Mouse (Mus musculus) liver, embryonic 15.5 days (tissue): Measurements from ENCODE around the gene Retsat. TPM values are rescaled to one million over a fixed set of nuclear protein-coding genes. Genes with fewer than 3 reads are reported as not detected.

Experiments used
- ATAC-seq: fragments of 200-750 bp; cut with Nextera tagmentation; 2 replicates; pipeline ENCODE4 v1.8.0; 2017; ENCODE audit warnings: moderate number of reproducible peaks, mild to moderate bottlenecking, moderate library complexity; ENCODE audit not compliant: insufficient read depth
- H3K27ac ChIP-seq: fragments of 300-500 bp; sonication (generic); replicated peaks from 2 replicates; pipeline ENCODE4 v1.5.1; 2015; ENCODE audit warnings: mild to moderate bottlenecking, inconsistent platforms
- H3K27me3 ChIP-seq: fragments of 300-500 bp; sonication (generic); 2 replicates; pipeline ENCODE4 v1.6.1; 2015; ENCODE audit warnings: mild to moderate bottlenecking, inconsistent platforms
- H3K36me3 ChIP-seq: fragments of 300-500 bp; sonication (generic); replicated peaks from 2 replicates; pipeline ENCODE4 v1.6.1; 2015; ENCODE audit warnings: moderate library complexity, mild to moderate bottlenecking, inconsistent platforms
- H3K4me1 ChIP-seq: fragments of 300-500 bp; sonication (generic); replicated peaks from 2 replicates; pipeline ENCODE4 v1.6.1; 2015; ENCODE audit warnings: inconsistent platforms
- H3K4me2 ChIP-seq: fragments of 300-500 bp; sonication (generic); 2 replicates; pipeline ENCODE4 v1.6.1; 2015; ENCODE audit warnings: moderate library complexity, mild to moderate bottlenecking, inconsistent platforms
- H3K4me3 ChIP-seq: fragments of 300-500 bp; sonication (generic); replicated peaks from 2 replicates; pipeline ENCODE4 v1.5.1; 2015; ENCODE audit warnings: mild to moderate bottlenecking, inconsistent platforms
- H3K9ac ChIP-seq: fragments of 300-500 bp; sonication (generic); 2 replicates; pipeline ENCODE4 v1.6.1; 2015; ENCODE audit warnings: moderate library complexity, mild to moderate bottlenecking, inconsistent platforms
- H3K9me3 ChIP-seq: fragments of 300-500 bp; sonication (generic); replicated peaks from 2 replicates; pipeline ENCODE4 v1.6.1; 2016; ENCODE audit warnings: inconsistent platforms
- WGBS: fragments of 180-500 bp; shearing (Covaris S2); methylation state at CpG from one replicate; pipeline ENCODE4 v1.1.7; 2015; ENCODE audit warnings: mixed read lengths; ENCODE audit not compliant: insufficient replicate concordance; 5-methylcytosine and 5-hydroxymethylcytosine counted together
- polyA plus RNA-seq: library from polyadenylated mRNA; unstranded; fragments of >200 nt; fragmentation: Nextera tagmentation; extraction: Ambion mirVana; gene quantifications from 2 replicates; pipeline ENCODE4 v1.2.1, GENCODE M21; 2015

Retsat gene
- polyA plus RNA-seq, 1 experiment from 2014 or later = 17.9 TPM

DNA sequence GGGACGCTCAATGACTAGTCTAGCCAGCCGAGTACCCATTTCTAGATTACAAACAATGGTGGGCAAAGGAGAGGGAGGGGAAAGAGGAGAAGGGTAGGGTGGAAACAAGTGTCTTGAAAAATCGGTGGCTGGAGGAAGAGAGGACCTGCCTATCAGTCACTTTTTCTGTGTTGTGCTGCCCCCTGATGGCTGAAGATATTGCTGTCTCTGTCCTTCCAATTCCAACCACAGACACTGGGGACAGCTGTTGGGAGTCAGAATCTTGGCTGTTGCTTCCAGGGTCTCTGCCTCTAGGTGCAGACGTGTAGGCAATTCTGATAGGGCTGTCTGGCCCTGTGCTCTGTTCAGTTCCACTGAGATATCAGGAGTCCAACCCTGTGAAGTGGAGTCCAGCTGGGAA is 32.2 kb upstream of the Retsat start:
- no peak for ATAC-seq
- no peak overlapping the region for H3K27ac ChIP-seq
- H3K9me3 ChIP-seq = no peaks in the 10 kb centered on the region
- WGBS = under 1% methylated on average over 4 of the region's 4 CpGs
- no peaks in the 10 kb centered on the region for H3K27me3 ChIP-seq
- peaks cover 6% of the 10 kb centered on the region for H3K4me1 ChIP-seq
- no peak overlapping the region for H3K4me2 ChIP-seq
- no peak overlapping the region for H3K4me3 ChIP-seq
- H3K36me3 ChIP-seq = no peaks in the 10 kb centered on the region
- no peak overlapping the region for H3K9ac ChIP-seq

GRCm38 (mm10) chr6:72567508-72567907 is 30.8 kb upstream of the Retsat start:
- H3K27me3 ChIP-seq = no peaks in the 10 kb centered on the region
- H3K27ac ChIP-seq = no peak overlapping the region
- H3K9ac ChIP-seq = no peak overlapping the region
- H3K4me2 ChIP-seq = no peak overlapping the region
- no peak overlapping the region for H3K4me3 ChIP-seq
- peaks cover 6% of the 10 kb centered on the region for H3K4me1 ChIP-seq
- H3K9me3 ChIP-seq = no peaks in the 10 kb centered on the region
- no peaks in the 10 kb centered on the region for H3K36me3 ChIP-seq
- 70% methylated on average over 5 of the region's 5 CpGs for WGBS
- no peak for ATAC-seq

GRCm38 (mm10) chr6:72568736-72569135 is 29.5 kb upstream of the Retsat start:
- H3K4me1 ChIP-seq = peaks cover 6% of the 10 kb centered on the region
- H3K36me3 ChIP-seq = 0 out of 2 replicates have a peak, but pooled peaks cover 4% of the 10 kb centered on the region
- no peaks in the 10 kb centered on the region for H3K9me3 ChIP-seq
- no peak overlapping the region for H3K27ac ChIP-seq
- H3K4me3 ChIP-seq = no peak overlapping the region
- H3K4me2 ChIP-seq = no peak overlapping the region
- no peaks in the 10 kb centered on the region for H3K27me3 ChIP-seq
- no peak for ATAC-seq
- H3K9ac ChIP-seq = no peak overlapping the region
- WGBS = 82% methylated on average over 10 of the region's 10 CpGs

DNA sequence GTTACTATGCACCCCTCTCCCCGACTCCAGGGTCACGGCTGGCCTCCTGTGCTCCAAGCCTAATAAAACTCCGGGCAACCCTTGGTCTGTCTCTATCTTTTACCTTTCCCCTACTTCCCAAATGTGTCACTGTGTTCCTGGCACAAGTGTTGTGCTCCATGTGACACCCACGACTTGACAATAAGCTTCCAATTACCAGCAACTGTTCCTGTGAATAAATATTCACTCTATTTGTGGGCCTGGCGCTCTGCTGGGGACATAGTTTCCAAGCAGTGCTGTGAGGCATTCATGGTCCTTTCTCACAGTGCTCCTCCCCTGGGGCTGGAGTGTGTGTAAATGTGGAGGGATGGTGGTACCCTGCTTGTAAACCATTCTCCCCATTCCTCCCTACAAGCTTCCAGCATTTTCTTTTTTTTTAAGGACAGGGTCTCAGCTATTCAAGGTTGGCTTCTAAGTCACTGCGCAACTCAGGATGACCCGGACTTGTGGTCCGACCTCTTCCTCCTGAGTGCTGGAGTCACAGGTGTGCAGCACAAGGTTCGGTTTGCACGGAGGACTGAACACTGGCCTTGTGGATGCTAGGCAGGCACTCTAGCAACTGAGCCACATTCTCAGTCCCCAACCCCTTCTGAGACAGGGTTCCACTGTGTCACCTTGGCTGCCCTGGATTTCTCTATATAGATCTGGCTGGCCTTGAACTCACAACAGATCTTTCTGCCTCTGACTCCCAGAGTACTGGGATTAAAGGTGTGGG is 27.5 kb upstream of the Retsat start:
- Histone ChIP-seq H3K4me3 (no peak overlapping the region), H3K4me1 (peaks cover 1% of the 10 kb centered on the region), H3K27me3 (no peaks in the 10 kb centered on the region), H3K9ac (no peak overlapping the region), H3K4me2 (no peak overlapping the region), H3K9me3 (no peaks in the 10 kb centered on the region), H3K27ac (no peak overlapping the region), H3K36me3 (0 out of 2 replicates have a peak, but pooled peaks cover 4% of the 10 kb centered on the region)
- 79% methylated on average over 10 of the region's 10 CpGs for WGBS
- ATAC-seq = no peak

GRCm38 (mm10) chr6:72571826-72572225 is 26.4 kb upstream of the Retsat start:
- Histone ChIP-seq H3K27ac (no peak overlapping the region), H3K27me3 (no peaks in the 10 kb centered on the region), H3K9me3 (no peaks in the 10 kb centered on the region), H3K4me1 (no peaks in the 10 kb centered on the region), H3K4me2 (no peak overlapping the region), H3K36me3 (0 out of 2 replicates have a peak, but pooled peaks cover 4% of the 10 kb centered on the region), H3K9ac (no peak overlapping the region), H3K4me3 (no peak overlapping the region)
- WGBS = 55% methylated on average over 3 of the region's 3 CpGs
- no peak for ATAC-seq

GRCm38 (mm10) chr6:72576041-72576440 is 22.2 kb upstream of the Retsat start:
- Histone ChIP-seq H3K27me3 (no peaks in the 10 kb centered on the region), H3K4me1 (no peaks in the 10 kb centered on the region), H3K4me2 (no peak overlapping the region), H3K4me3 (no peak overlapping the region), H3K9me3 (no peaks in the 10 kb centered on the region), H3K9ac (no peak overlapping the region), H3K27ac (no peak overlapping the region), H3K36me3 (0 out of 2 replicates have a peak, but pooled peaks cover 11% of the 10 kb centered on the region)
- ATAC-seq = no peak
- 72% methylated on average over 3 of the region's 3 CpGs for WGBS

- no peak overlapping the region for H3K4me2 ChIP-seq
- H3K9ac ChIP-seq = no peak overlapping the region
- H3K36me3 ChIP-seq = 0 out of 2 replicates have a peak, but pooled peaks cover 7% of the 10 kb centered on the region
- no peaks in the 10 kb centered on the region for H3K27me3 ChIP-seq
- no peak overlapping the region for H3K4me3 ChIP-seq
- no peak overlapping the region for H3K27ac ChIP-seq
- WGBS = 51% methylated on average over 11 of the region's 11 CpGs
- no peaks in the 10 kb centered on the region for H3K4me1 ChIP-seq
- no peaks in the 10 kb centered on the region for H3K9me3 ChIP-seq
- ATAC-seq = no peak
Measured at GRCm38 (mm10) chr6:72581625-72582382, 16.5 kb upstream of the Retsat start.

DNA sequence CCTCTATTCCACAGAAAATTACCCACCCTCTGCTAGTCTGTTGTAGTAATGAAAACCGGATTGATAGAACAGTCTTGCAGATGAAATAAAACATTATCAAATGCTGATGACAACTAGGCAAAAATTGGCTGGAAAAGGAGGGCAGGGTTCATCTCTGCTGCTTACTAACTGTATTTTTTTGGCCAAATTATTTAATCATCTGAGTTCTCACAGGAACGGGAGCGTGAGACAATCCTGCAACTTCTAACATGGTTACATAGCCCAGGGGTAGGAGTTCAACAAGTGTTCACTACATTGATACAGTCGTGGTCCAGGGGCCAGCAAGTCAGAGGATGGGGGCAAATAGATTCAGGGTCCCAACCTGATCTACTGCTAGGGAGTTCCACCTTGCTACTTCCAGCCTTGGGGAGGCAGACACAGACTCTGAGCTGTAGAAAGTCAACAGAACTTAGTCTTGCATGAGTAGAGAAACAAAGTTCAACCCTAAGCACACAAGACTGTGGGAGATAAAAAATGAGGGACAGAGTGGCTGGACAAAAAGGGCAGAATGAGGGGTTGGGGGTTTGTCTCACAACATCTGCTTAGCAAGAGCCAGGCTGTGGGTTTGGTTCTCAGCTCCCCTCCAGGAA is 14.9 kb upstream of the Retsat start:
- no peak overlapping the region for H3K4me2 ChIP-seq
- no peaks in the 10 kb centered on the region for H3K4me1 ChIP-seq
- no peak for ATAC-seq
- no peak overlapping the region for H3K4me3 ChIP-seq
- no peak overlapping the region; the same call in 1 of the 2 replicates for H3K27ac ChIP-seq
- no peaks in the 10 kb centered on the region for H3K9me3 ChIP-seq
- H3K9ac ChIP-seq = no peak overlapping the region
- 67% methylated on average over 4 of the region's 4 CpGs for WGBS
- 0 out of 2 replicates have a peak, but pooled peaks cover 7% of the 10 kb centered on the region for H3K36me3 ChIP-seq
- no peaks in the 10 kb centered on the region for H3K27me3 ChIP-seq

GRCm38 (mm10) chr6:72584154-72584553 is 14.1 kb upstream of the Retsat start:
- ATAC-seq = peak; percentile 47

DNA sequence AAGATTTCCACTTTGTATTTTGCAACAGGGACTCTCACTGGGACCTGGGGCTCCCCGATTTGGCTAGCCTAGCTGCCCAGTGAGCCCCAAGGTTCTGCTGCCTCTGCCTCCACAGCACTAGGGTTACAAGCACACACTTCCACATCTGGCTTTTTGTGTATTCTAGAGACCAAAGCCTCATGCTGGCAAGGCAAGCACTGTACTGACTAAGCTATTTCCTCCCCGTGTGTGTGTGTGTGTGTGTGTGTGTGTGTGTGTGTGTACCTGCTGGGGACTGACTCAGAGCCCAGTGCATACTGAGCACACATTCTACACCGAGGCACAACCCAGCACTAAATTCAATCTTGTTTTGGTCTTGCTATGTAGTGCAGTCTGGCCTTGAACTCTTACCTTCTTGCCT is 11.6 kb upstream of the Retsat start:
- Histone ChIP-seq H3K36me3 (no peaks in the 10 kb centered on the region), H3K27ac (no peak overlapping the region), H3K27me3 (no peaks in the 10 kb centered on the region), H3K4me2 (no peak overlapping the region), H3K9me3 (no peaks in the 10 kb centered on the region), H3K4me1 (no peaks in the 10 kb centered on the region), H3K4me3 (no peak overlapping the region), H3K9ac (no peak overlapping the region)
- no peak for ATAC-seq
- WGBS = 56% methylated on average over 3 of the region's 3 CpGs

More at GRCm38 (mm10) chr6:72584154-72584553, 14.1 kb upstream of the Retsat start:
- Histone ChIP-seq H3K36me3 (0 out of 2 replicates have a peak, but pooled peaks cover 4% of the 10 kb centered on the region), H3K4me1 (no peaks in the 10 kb centered on the region), H3K27ac (peak overlapping the region; percentile 31; the same call in 1 of the 2 replicates), H3K4me3 (no peak overlapping the region), H3K27me3 (no peaks in the 10 kb centered on the region), H3K9ac (no peak overlapping the region), H3K9me3 (no peaks in the 10 kb centered on the region), H3K4me2 (no peak overlapping the region)
- 74% methylated on average over 11 of the region's 11 CpGs for WGBS

GRCm38 (mm10) chr6:72588307-72588706 is 10.0 kb upstream of the Retsat start:
- H3K9me3 ChIP-seq = no peaks in the 10 kb centered on the region
- ATAC-seq = no peak
- no peaks in the 10 kb centered on the region for H3K36me3 ChIP-seq
- H3K27me3 ChIP-seq = no peaks in the 10 kb centered on the region
- H3K9ac ChIP-seq = no peak overlapping the region
- no peak overlapping the region for H3K27ac ChIP-seq
- H3K4me2 ChIP-seq = no peak overlapping the region
- H3K4me1 ChIP-seq = no peaks in the 10 kb centered on the region
- H3K4me3 ChIP-seq = no peak overlapping the region
